Comparison of ENCODE assay signal across 8 mouse cellular contexts in genomic region chr14:54863501-54864312, GRCm38 (mm10). TPM values are rescaled to one million over a fixed set of nuclear protein-coding genes. Genes with fewer than 3 reads are reported as not detected.
A peak's percentile ranks its signal among the peaks of the same experiment; 100 is the strongest.
DNase-seq lines count a peak whose midpoint lies in the region; ATAC-seq lines count a peak whose summit lies in the region.

No protein-coding gene starts in this region.

- WGBS in forebrain, embryonic 10.5 days, result under 1% methylated on average over 55 of the region's 56 CpGs
- under 1% methylated on average over 55 of the region's 56 CpGs for WGBS in heart, embryonic 15.5 days
- WGBS in liver, embryonic 12.5 days (ENCODE audit: insufficient replicate concordance), result under 1% methylated on average over 43 of the region's 56 CpGs

- peak overlapping the region; percentile 84 for H3K9ac ChIP-seq in heart, embryonic 15.5 days
- peak overlapping the region; percentile 89 for H3K9ac ChIP-seq in liver, embryonic 12.5 days

- peak; percentile 55 for DNase-seq in CD8-positive naive resting alpha-beta T cell, adult 2 months (ENCODE audit: low read depth in 2 of 2, low spot score in 2 of 2)
- DNase-seq in c-Kit-positive CD71-positive TER-119-negative erythroid progenitor cells, embryonic 14.5 days (ENCODE audit: low read depth), result peak; percentile 77
- peak; percentile 94 for DNase-seq in forebrain, embryonic 10.5 days (ENCODE audit: extremely low spot score, low spot score)
- peak; percentile 96 for DNase-seq in kidney, postnatal 14 days
- peak; percentile 82 for DNase-seq in naive thymus-derived CD4-positive, alpha-beta T cell, adult 2 months (ENCODE audit: low read depth)
- DNase-seq in splenic B cell, adult 2 months (ENCODE audit: low read depth, low spot score), result peak; percentile 88

- H3K9me3 ChIP-seq in forebrain, embryonic 10.5 days, result no peaks in the 10 kb centered on the region
- no peaks in the 10 kb centered on the region for H3K9me3 ChIP-seq in heart, embryonic 15.5 days (replicated peaks)
- H3K9me3 ChIP-seq in liver, embryonic 12.5 days (replicated peaks), result no peaks in the 10 kb centered on the region

- H3K4me2 ChIP-seq in heart, embryonic 15.5 days, result peak overlapping the region; percentile 85
- peak overlapping the region; percentile 99 for H3K4me2 ChIP-seq in liver, embryonic 12.5 days

- H3K4me3 ChIP-seq in forebrain, embryonic 10.5 days, result peak overlapping the region; percentile 84
- H3K4me3 ChIP-seq in heart, embryonic 15.5 days, result peak overlapping the region; percentile 88
- peak overlapping the region; percentile 92 for H3K4me3 ChIP-seq in liver, embryonic 12.5 days

- peak overlapping the region; percentile 97 for H3K27ac ChIP-seq in forebrain, embryonic 10.5 days
- peak overlapping the region; percentile 77 for H3K27ac ChIP-seq in heart, embryonic 15.5 days
- peak overlapping the region; percentile 68 for H3K27ac ChIP-seq in liver, embryonic 12.5 days

- ATAC-seq in heart, embryonic 15.5 days (replicated peaks; ENCODE audit: insufficient number of reproducible peaks, insufficient read depth, low FRiP score, low read depth), result peak; percentile 100
- peak; percentile 100 for ATAC-seq in liver, embryonic 12.5 days

- peaks cover 14% of the 10 kb centered on the region for H3K4me1 ChIP-seq in forebrain, embryonic 10.5 days
- peaks cover 8% of the 10 kb centered on the region; the same call in 1 of the 2 replicates for H3K4me1 ChIP-seq in heart, embryonic 15.5 days (replicated peaks)
- peaks cover 13% of the 10 kb centered on the region for H3K4me1 ChIP-seq in liver, embryonic 12.5 days

- 0 out of 2 replicates have a peak, but pooled peaks cover 2% of the 10 kb centered on the region for H3K36me3 ChIP-seq in forebrain, embryonic 10.5 days (replicated peaks)
- no peaks in the 10 kb centered on the region for H3K36me3 ChIP-seq in heart, embryonic 15.5 days
- H3K36me3 ChIP-seq in liver, embryonic 12.5 days, result no peaks in the 10 kb centered on the region
- no peaks in the 10 kb centered on the region for H3K36me3 ChIP-seq in splenic B cell, adult 2 months (ENCODE audit: control insufficient read depth, insufficient read depth, low read length, poor library complexity, severe bottlenecking)

- H3K27me3 ChIP-seq in forebrain, embryonic 10.5 days (ENCODE audit: poor library complexity, severe bottlenecking), result no peaks in the 10 kb centered on the region
- H3K27me3 ChIP-seq in heart, embryonic 15.5 days, result no peaks in the 10 kb centered on the region
- no peaks in the 10 kb centered on the region for H3K27me3 ChIP-seq in liver, embryonic 12.5 days (replicated peaks)
- H3K27me3 ChIP-seq in splenic B cell, adult 2 months (ENCODE audit: control insufficient read depth, insufficient read depth, low read length, poor library complexity, severe bottlenecking), result no peaks in the 10 kb centered on the region

RNA-seq across cellular contexts. Expression of gene Homez, which starts 7.1 kb away (rescaled TPM):
- polyA plus RNA-seq in forebrain, embryonic 10.5 days (2016; fragmentation: Nextera tagmentation; extraction: Ambion mirVana), result 24.0 and 29.5 TPM in 2 replicates
- polyA plus RNA-seq in heart, embryonic 15.5 days (2015; fragmentation: Nextera tagmentation; extraction: Ambion mirVana), result 5.4 and 7.1 TPM in 2 replicates
- 4.0 and 4.1 TPM in 2 replicates for polyA plus RNA-seq in liver, embryonic 12.5 days (2016; fragmentation: Nextera tagmentation; extraction: Ambion mirVana)

RNA-seq across cellular contexts. Expression of gene Ppp1r3e, which starts 13.6 kb away (rescaled TPM):
- polyA plus RNA-seq in forebrain, embryonic 10.5 days (2016; fragmentation: Nextera tagmentation; extraction: Ambion mirVana), result 0.96 and 1.0 TPM in 2 replicates
- polyA plus RNA-seq in heart, embryonic 15.5 days (2015; fragmentation: Nextera tagmentation; extraction: Ambion mirVana), result 1.2 and 1.5 TPM in 2 replicates
- polyA plus RNA-seq in liver, embryonic 12.5 days (2016; fragmentation: Nextera tagmentation; extraction: Ambion mirVana), result 0.80 and 0.83 TPM in 2 replicates

RNA-seq across cellular contexts. Expression of gene Bcl2l2, which starts 19.5 kb away (rescaled TPM):
- 2.2 and 2.5 TPM in 2 replicates for polyA plus RNA-seq in forebrain, embryonic 10.5 days (2016; fragmentation: Nextera tagmentation; extraction: Ambion mirVana)
- polyA plus RNA-seq in heart, embryonic 15.5 days (2015; fragmentation: Nextera tagmentation; extraction: Ambion mirVana), result 3.3 and 3.4 TPM in 2 replicates
- 0.83 and 1.2 TPM in 2 replicates for polyA plus RNA-seq in liver, embryonic 12.5 days (2016; fragmentation: Nextera tagmentation; extraction: Ambion mirVana)

RNA-seq across cellular contexts. Expression of gene Gm20521, which starts 19.5 kb away (rescaled TPM):
- not detected in 2 replicates for polyA plus RNA-seq in forebrain, embryonic 10.5 days (2016; fragmentation: Nextera tagmentation; extraction: Ambion mirVana)
- polyA plus RNA-seq in heart, embryonic 15.5 days (2015; fragmentation: Nextera tagmentation; extraction: Ambion mirVana), result not detected in 2 replicates
- polyA plus RNA-seq in liver, embryonic 12.5 days (2016; fragmentation: Nextera tagmentation; extraction: Ambion mirVana), result 0.14 TPM in 1 of 2 replicates, not detected in the other

RNA-seq across cellular contexts. Expression of gene Pabpn1, which starts 28.6 kb away (rescaled TPM):
- polyA plus RNA-seq in forebrain, embryonic 10.5 days (2016; fragmentation: Nextera tagmentation; extraction: Ambion mirVana), result 168 and 174 TPM in 2 replicates
- polyA plus RNA-seq in heart, embryonic 15.5 days (2015; fragmentation: Nextera tagmentation; extraction: Ambion mirVana), result 56.5 and 73.4 TPM in 2 replicates
- polyA plus RNA-seq in liver, embryonic 12.5 days (2016; fragmentation: Nextera tagmentation; extraction: Ambion mirVana), result 97.0 and 97.9 TPM in 2 replicates

Comparison
In these comparisons a context has a peak if more than half of its experiments do, and no peak if none do; other contexts are left out.
1. Peak in every context shown above with its lines: DNase-seq, ATAC-seq, H3K4me3 ChIP-seq and H3K27ac ChIP-seq.